Mouse (Mus musculus) MEL (cell line): ENCODE measurements around the gene Sgpp1. TPM values are rescaled to one million over a fixed set of nuclear protein-coding genes. Genes with fewer than 3 reads are reported as not detected.

Experiments used
- DNase-seq: peaks from one replicate; pipeline ENCODE4 v3.0.0; 2011; ENCODE audit warnings: low read depth, low spot score
- H3K27ac ChIP-seq: 2 replicates; pipeline ENCODE4 v1.5.1; 2012; ENCODE audit warnings: low read depth, mild to moderate bottlenecking, control low read depth, low read length, moderate library complexity; ENCODE audit not compliant: control insufficient read depth
- H3K27me3 ChIP-seq, 2 experiments: fragments of 150-350 bp in 1 of 2; sonication (generic) in 1 of 2; 2 replicates each; pipeline ENCODE4 v1.6.1; 2012; ENCODE audit warnings: low read length in 2 of 2, mild to moderate bottlenecking in 2 of 2, improper control_type of control experiment in 1 of 2, moderate library complexity in 1 of 2; ENCODE audit not compliant: insufficient read depth in 2 of 2, control insufficient read depth in 1 of 2
- H3K36me3 ChIP-seq, 2 experiments: 2 replicates each; pipeline ENCODE4 v1.6.1; 2012 to 2014; ENCODE audit warnings: low read length in 2 of 2, improper control_type of control experiment in 1 of 2, inconsistent platforms in 1 of 2, mild to moderate bottlenecking in 1 of 2; ENCODE audit not compliant: insufficient read depth in 2 of 2, control insufficient read depth in 1 of 2
- H3K4me1 ChIP-seq, 2 experiments: fragments of 150-350 bp in 1 of 2; sonication (generic) in 1 of 2; 2 replicates each; pipeline ENCODE4 v1.6.1; 2012; ENCODE audit warnings: low read length in 2 of 2, improper control_type of control experiment in 1 of 2, mild to moderate bottlenecking in 1 of 2; ENCODE audit not compliant: insufficient read depth in 2 of 2, control insufficient read depth in 1 of 2
- H3K4me3 ChIP-seq, 2 experiments: fragments of 150-350 bp in 1 of 2; sonication (generic) in 1 of 2; 2 replicates each; pipeline ENCODE4 v1.5.1; 2012; ENCODE audit warnings: low read depth in 2 of 2, low read length in 2 of 2, mild to moderate bottlenecking in 2 of 2, moderate library complexity in 2 of 2, control low read depth in 1 of 2, improper control_type of control experiment in 1 of 2; ENCODE audit not compliant: control insufficient read depth in 1 of 2, insufficient read depth in 1 of 2
- H3K79me2 ChIP-seq: 2 replicates; pipeline ENCODE4 v1.6.1; 2012; ENCODE audit warnings: mild to moderate bottlenecking, low read length, moderate library complexity; ENCODE audit not compliant: control insufficient read depth, poor library complexity, insufficient read depth
- H3K9ac ChIP-seq: 2 replicates; pipeline ENCODE4 v1.6.1; 2012; ENCODE audit warnings: low read depth, mild to moderate bottlenecking, control low read depth, low read length, moderate library complexity; ENCODE audit not compliant: control insufficient read depth, poor library complexity, severe bottlenecking
- H3K9me3 ChIP-seq: fragments of 150-350 bp; sonication (generic); replicated peaks from 2 replicates; pipeline ENCODE4 v1.6.1; 2012; ENCODE audit warnings: mild to moderate bottlenecking, low read length, improper control_type of control experiment, moderate library complexity; ENCODE audit not compliant: insufficient read depth
- BHLHE40 ChIP-seq: IDR thresholded peaks from 2 replicates; pipeline ENCODE4 v1.6.1; 2012; ENCODE audit warnings: low read depth, mild to moderate bottlenecking, inconsistent platforms, low read length, improper control_type of control experiment, borderline replicate concordance
- CHD2 ChIP-seq: IDR thresholded peaks from 2 replicates; pipeline ENCODE4 v1.6.1; 2011; ENCODE audit warnings: low read length, improper control_type of control experiment
- HCFC1 ChIP-seq: IDR thresholded peaks from 2 replicates; pipeline ENCODE4 v1.6.1; 2012; ENCODE audit warnings: low read depth, mild to moderate bottlenecking, inconsistent platforms, low read length, improper control_type of control experiment, moderate library complexity
- JUND ChIP-seq: IDR thresholded peaks from 2 replicates; pipeline ENCODE4 v1.6.1; 2011; ENCODE audit warnings: low read depth, mild to moderate bottlenecking, improper control_type of control experiment, low read length
- KAT2A ChIP-seq: conservative IDR thresholded peaks from 2 replicates; pipeline ENCODE4 v1.6.1; 2012; ENCODE audit warnings: low read depth, low read length, improper control_type of control experiment, inconsistent platforms
- MAX ChIP-seq: IDR thresholded peaks from 2 replicates; pipeline ENCODE4 v1.6.1; 2011; ENCODE audit warnings: low read length, improper control_type of control experiment
- MEF2A ChIP-seq: IDR thresholded peaks from 2 replicates; pipeline ENCODE4 v1.6.1; 2014; ENCODE audit warnings: low read depth, mild to moderate bottlenecking, inconsistent platforms, low read length, improper control_type of control experiment; ENCODE audit not compliant: poor library complexity, insufficient replicate concordance, severe bottlenecking; ENCODE audit errors: extremely low read depth
- MYB ChIP-seq: IDR thresholded peaks from 2 replicates; pipeline ENCODE4 v1.6.1; 2011; ENCODE audit warnings: mild to moderate bottlenecking, low read depth, low read length, improper control_type of control experiment
- MYC ChIP-seq: IDR thresholded peaks from 2 replicates; pipeline ENCODE4 v1.6.1; 2011; ENCODE audit warnings: low read depth, mild to moderate bottlenecking, low read length, improper control_type of control experiment, moderate library complexity
- NELFE ChIP-seq: IDR thresholded peaks from 2 replicates; pipeline ENCODE4 v1.6.1; 2011; ENCODE audit warnings: low read depth, low read length, improper control_type of control experiment
- NRF1 ChIP-seq: IDR thresholded peaks from 2 replicates; pipeline ENCODE4 v1.6.1; 2014; ENCODE audit warnings: low read depth, mild to moderate bottlenecking, inconsistent platforms, low read length, improper control_type of control experiment, moderate library complexity; ENCODE audit not compliant: poor library complexity, insufficient read depth, severe bottlenecking
- RAD21 ChIP-seq: IDR thresholded peaks from 2 replicates; pipeline ENCODE4 v1.6.1; 2011; ENCODE audit warnings: mild to moderate bottlenecking, low read depth, low read length, improper control_type of control experiment
- RCOR1 ChIP-seq: IDR thresholded peaks from 2 replicates; pipeline ENCODE4 v1.6.1; 2012; ENCODE audit warnings: low read depth, mild to moderate bottlenecking, inconsistent platforms, low read length, improper control_type of control experiment
- SMC3 ChIP-seq: IDR thresholded peaks from 2 replicates; pipeline ENCODE4 v1.6.1; 2011; ENCODE audit warnings: low read depth, low read length, improper control_type of control experiment
- TAL1 ChIP-seq: IDR thresholded peaks from 2 replicates; pipeline ENCODE4 v1.6.1; 2012; ENCODE audit warnings: mild to moderate bottlenecking, inconsistent platforms, low read length, moderate library complexity, mixed read lengths
- TBP ChIP-seq: IDR thresholded peaks from 2 replicates; pipeline ENCODE4 v1.8.0; 2011; ENCODE audit warnings: low read depth, low read length, improper control_type of control experiment
- TCF12 ChIP-seq: IDR thresholded peaks from 2 replicates; pipeline ENCODE4 v1.6.1; 2014; ENCODE audit warnings: low read depth, mild to moderate bottlenecking, inconsistent platforms, low read length, improper control_type of control experiment, moderate library complexity
- UBTF ChIP-seq: IDR thresholded peaks from 2 replicates; pipeline ENCODE4 v1.6.1; 2012; ENCODE audit warnings: low read depth, mild to moderate bottlenecking, inconsistent platforms, low read length, improper control_type of control experiment, moderate library complexity, borderline replicate concordance; ENCODE audit not compliant: insufficient read depth
- USF1 ChIP-seq: IDR thresholded peaks from 2 replicates; pipeline ENCODE4 v1.6.1; 2014; ENCODE audit warnings: low read depth, mild to moderate bottlenecking, inconsistent platforms, low read length, improper control_type of control experiment, moderate library complexity
- USF2 ChIP-seq, 2 experiments: IDR thresholded peaks; 2 replicates each; pipeline ENCODE4 v1.6.1; 2011 to 2012; ENCODE audit warnings: improper control_type of control experiment in 2 of 2, low read length in 2 of 2, borderline replicate concordance in 1 of 2, inconsistent platforms in 1 of 2, low read depth in 1 of 2, mild to moderate bottlenecking in 1 of 2; ENCODE audit not compliant: insufficient read depth in 1 of 2
- ZMIZ1 ChIP-seq: IDR thresholded peaks from 2 replicates; pipeline ENCODE4 v1.6.1; 2012; ENCODE audit warnings: low read depth, mild to moderate bottlenecking, inconsistent platforms, low read length, improper control_type of control experiment, moderate library complexity
- polyA plus RNA-seq, 2 experiments: library from polyadenylated mRNA; stranded (reverse) in 1 of 2; unstranded in 1 of 2; fragments of >175 nt in 1 of 2; fragments of >200 nt in 1 of 2; gene quantifications; 2 replicates each; pipeline versions ENCODE4 v1.2.1 to v1.2.4; 2012; ENCODE audit warnings: low replicate concordance in 2 of 2, low read depth in 1 of 2; ENCODE audit not compliant: insufficient read length in 2 of 2, insufficient read depth in 1 of 2, missing spikeins in 1 of 2
- total RNA-seq: library from RNA; depleted of rRNA; stranded (reverse); fragments of 300-350 nt; gene quantifications from 2 replicates; pipeline ENCODE4 v1.2.3, GENCODE M21; 2012

The Sgpp1 gene
- total and polyA plus RNA-seq, 3 experiments, result 22.7 to 28.8 TPM; not detected in 1

- Histone ChIP-seq H3K27ac (no peak overlapping the region), H3K27me3 (no peaks in the 10 kb centered on the region), H3K36me3 (peaks cover 0 to 6% of the 10 kb centered on the region in 2 experiments; a peak in 2 of 4 replicates), H3K79me2 (no peaks in the 10 kb centered on the region; the same call in 1 of the 2 replicates), H3K9me3 (no peaks in the 10 kb centered on the region), H3K9ac (no peak overlapping the region), H3K4me1 (peaks cover 0 to 8% of the 10 kb centered on the region in 2 experiments; a peak in 2 of 4 replicates), H3K4me3 (no peak overlapping the region)
- DNase-seq, result no peak
- no peak for TF ChIP-seq KAT2A
- TF ChIP-seq USF1, result no peak
- no peak for TF ChIP-seq MYC
- no peak for TF ChIP-seq RCOR1
- TF ChIP-seq HCFC1, result no peak
- TF ChIP-seq NRF1, result no peak
- no peak for TF ChIP-seq JUND
- no peak for TF ChIP-seq MEF2A
- TF ChIP-seq CHD2, result no peak
- TF ChIP-seq TCF12, result no peak
- no peak for TF ChIP-seq UBTF
- TF ChIP-seq RAD21, result no peak
- TF ChIP-seq MYB, result no peak
- no peak for TF ChIP-seq MAX
- TF ChIP-seq USF2 (IDR thresholded peaks at IDR 0.05; ENCODE audit: borderline replicate concordance in 1 of 2, insufficient read depth in 1 of 2, low read depth in 1 of 2, low read length in 2 of 2), result no peak
- no peak for TF ChIP-seq BHLHE40
- TF ChIP-seq NELFE, result no peak
- TF ChIP-seq SMC3, result no peak
- no peak for TF ChIP-seq TBP
- TF ChIP-seq TAL1, result no peak
Measured at GRCm38 (mm10) chr12:75683598-75683997, 51.9 kb downstream of the Sgpp1 start.

GRCm38 (mm10) chr12:75682842-75683241 lies 52.7 kb downstream of the Sgpp1 start:
- TF ChIP-seq ZMIZ1 (no peak), HCFC1 (no peak)
- H3K9me3 ChIP-seq, result no peaks in the 10 kb centered on the region
- H3K4me3 ChIP-seq, result no peak overlapping the region
- peaks cover 0 to 8% of the 10 kb centered on the region in 2 experiments; a peak in 2 of 4 replicates for H3K4me1 ChIP-seq
- no peaks in the 10 kb centered on the region; the same call in 1 of the 2 replicates for H3K79me2 ChIP-seq
- no peak overlapping the region for H3K9ac ChIP-seq
- H3K36me3 ChIP-seq, result peaks cover 0 to 6% of the 10 kb centered on the region in 2 experiments; a peak in 2 of 4 replicates
- no peaks in the 10 kb centered on the region for H3K27me3 ChIP-seq
- no peak for DNase-seq
- no peak overlapping the region for H3K27ac ChIP-seq
